Mouse (Mus musculus): ENCODE data around the gene Cabp2.

GRCm38 (mm10) chr19:4113186-4113805 is 31.9 kb downstream of the Cabp2 start:
- TF ChIP-seq CTCF (IDR thresholded peaks at IDR 0.05; ENCODE audit: low read depth, low read length) (no peak), POLR2A (IDR thresholded peaks at IDR 0.05; ENCODE audit: insufficient read depth, low read length) (no peak), EP300 (IDR thresholded peaks at IDR 0.05; ENCODE audit: insufficient read depth, low read depth, low read length) (no peak)
